Mouse (Mus musculus): ENCODE data around the gene Rnaseh2c.

DNA sequence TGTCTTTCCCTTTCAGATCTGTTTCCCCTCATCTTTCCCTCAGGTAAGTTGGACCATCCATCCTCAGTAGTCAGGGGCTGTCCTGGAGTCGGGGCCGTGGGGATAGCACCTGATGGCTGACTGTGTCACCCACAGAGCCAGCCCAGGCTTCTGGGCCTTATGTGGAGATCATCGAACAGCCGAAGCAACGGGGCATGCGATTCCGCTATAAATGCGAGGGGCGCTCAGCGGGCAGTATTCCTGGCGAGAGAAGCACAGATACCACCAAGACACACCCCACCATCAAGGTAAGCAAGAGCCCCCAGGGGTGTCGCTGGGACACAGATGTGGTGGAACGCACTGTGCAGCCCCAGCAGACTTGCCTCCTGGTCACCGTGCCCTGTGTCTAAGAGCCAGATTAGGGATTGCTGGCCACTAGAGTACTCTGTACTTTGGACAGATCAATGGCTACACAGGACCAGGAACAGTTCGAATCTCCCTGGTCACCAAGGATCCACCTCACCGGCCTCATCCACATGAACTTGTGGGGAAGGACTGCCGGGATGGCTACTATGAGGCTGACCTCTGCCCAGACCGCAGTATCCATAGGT, 36.8 kb downstream of the Rnaseh2c start:
- TF ChIP-seq CTCF (IDR thresholded peaks at IDR 0.05; ENCODE audit: low read depth, low read length) (no peak), EP300 (IDR thresholded peaks at IDR 0.05; ENCODE audit: insufficient read depth, low read depth, low read length) (no peak)
